Mouse (Mus musculus) spleen, adult 2 months (tissue): ENCODE data around the gene Elmod1. TPM values are rescaled to one million over a fixed set of nuclear protein-coding genes. Genes with fewer than 3 reads are reported as not detected.

Experiments
- DNase-seq, 2 experiments: peaks; one replicate each; pipeline versions ENCODE4 v3.0.0 to v3.0.0-alpha.2; 2012 to 2021; ENCODE audit warnings: low spot score in 2 of 2, low read depth in 1 of 2
- H3K27ac ChIP-seq: fragments of 200-500 bp; 2 replicates; pipeline ENCODE4 v1.5.1; 2012; ENCODE audit warnings: low read length, inconsistent platforms; ENCODE audit not compliant: insufficient read depth
- H3K27me3 ChIP-seq: fragments of 200-500 bp; 2 replicates; pipeline ENCODE4 v1.6.1; 2012; ENCODE audit warnings: mild to moderate bottlenecking, moderate library complexity, low read length, inconsistent platforms; ENCODE audit not compliant: control insufficient read depth, insufficient read depth
- H3K36me3 ChIP-seq: fragments of 200-500 bp; 2 replicates; pipeline ENCODE4 v1.6.1; 2012; ENCODE audit warnings: mild to moderate bottlenecking, low read length, inconsistent platforms; ENCODE audit not compliant: control insufficient read depth, insufficient read depth
- H3K4me1 ChIP-seq: fragments of 200-500 bp; 2 replicates; pipeline ENCODE4 v1.6.1; 2011; ENCODE audit warnings: inconsistent platforms; ENCODE audit not compliant: control insufficient read depth, insufficient read depth, insufficient read length
- H3K4me3 ChIP-seq: fragments of 200-500 bp; 2 replicates; pipeline ENCODE4 v1.5.1; 2011; ENCODE audit warnings: mild to moderate bottlenecking, inconsistent platforms; ENCODE audit not compliant: insufficient read depth, insufficient read length; ENCODE audit errors: extremely low read depth
- CTCF ChIP-seq: fragments of 200-500 bp; IDR thresholded peaks from 2 replicates; pipeline ENCODE4 v1.5.1; 2011; ENCODE audit warnings: mild to moderate bottlenecking, inconsistent platforms; ENCODE audit not compliant: insufficient read depth, insufficient read length, insufficient replicate concordance; ENCODE audit errors: extremely low read depth
- POLR2A ChIP-seq: fragments of 200-500 bp; IDR thresholded peaks from 2 replicates; pipeline ENCODE4 v1.6.1; 2011; ENCODE audit warnings: low read depth, low read length, inconsistent platforms
- WGBS: fragments of 180-500 bp; shearing (Covaris S2); methylation state at CpG from one replicate; pipeline ENCODE4 v1.1.7; 2018; 5-methylcytosine and 5-hydroxymethylcytosine counted together
- polyA plus RNA-seq: library from polyadenylated mRNA; depleted of rRNA; stranded (reverse); fragments of >200 nt; gene quantifications from 2 replicates; pipeline ENCODE4 v1.2.3, GENCODE M21; 2012

The Elmod1 gene
- polyA plus RNA-seq, 1 experiment = not detected

GRCm38 (mm10) chr9:53910823-53911222, 64.3 kb downstream of the Elmod1 start:
- Histone ChIP-seq H3K4me1 (no peaks in the 10 kb centered on the region), H3K4me3 (no peak overlapping the region), H3K36me3 (no peaks in the 10 kb centered on the region), H3K27me3 (no peaks in the 10 kb centered on the region), H3K27ac (no peak overlapping the region)
- TF ChIP-seq CTCF (no peak), POLR2A (no peak)
- DNase-seq = no peak
- WGBS = 63% methylated on average over 2 of the region's 2 CpGs

GRCm38 (mm10) chr9:53910331-53910730, 64.8 kb downstream of the Elmod1 start:
- H3K27ac ChIP-seq = no peak overlapping the region
- no peak overlapping the region for H3K4me3 ChIP-seq
- no peaks in the 10 kb centered on the region for H3K4me1 ChIP-seq
- WGBS = 88% methylated on average over 5 of the region's 5 CpGs
- TF ChIP-seq POLR2A (no peak), CTCF (no peak)
- no peak for DNase-seq
- H3K36me3 ChIP-seq = no peaks in the 10 kb centered on the region
- no peaks in the 10 kb centered on the region for H3K27me3 ChIP-seq

GRCm38 (mm10) chr9:53906798-53907197, 68.3 kb downstream of the Elmod1 start:
- DNase-seq = no peak
- Histone ChIP-seq H3K27ac (no peak overlapping the region), H3K36me3 (no peaks in the 10 kb centered on the region), H3K27me3 (no peaks in the 10 kb centered on the region), H3K4me3 (no peak overlapping the region), H3K4me1 (no peaks in the 10 kb centered on the region)
- WGBS = 87% methylated on average over 10 of the region's 10 CpGs
- TF ChIP-seq POLR2A (no peak), CTCF (no peak)

- no peak for DNase-seq
- WGBS = 56% methylated on average over 3 of the region's 3 CpGs
These were observed 69.7 kb downstream of the Elmod1 start for GRCm38 (mm10) chr9:53905418-53905817.

GRCm38 (mm10) chr9:53903215-53903842, 71.8 kb downstream of the Elmod1 start:
- TF ChIP-seq CTCF (no peak), POLR2A (no peak)
- 93% methylated on average over 7 of the region's 7 CpGs for WGBS
- Histone ChIP-seq H3K27ac (no peak overlapping the region), H3K36me3 (no peaks in the 10 kb centered on the region), H3K4me1 (no peaks in the 10 kb centered on the region), H3K27me3 (no peaks in the 10 kb centered on the region), H3K4me3 (no peak overlapping the region)
- DNase-seq = no peak

More at GRCm38 (mm10) chr9:53905418-53905817, 69.7 kb downstream of the Elmod1 start:
- no peak for TF ChIP-seq POLR2A
- Histone ChIP-seq H3K27me3 (no peaks in the 10 kb centered on the region), H3K36me3 (no peaks in the 10 kb centered on the region), H3K4me1 (no peaks in the 10 kb centered on the region), H3K4me3 (no peak overlapping the region), H3K27ac (no peak overlapping the region)

GRCm38 (mm10) chr9:53899836-53900235, 75.3 kb downstream of the Elmod1 start:
- H3K27ac ChIP-seq = no peak overlapping the region

GRCm38 (mm10) chr9:53895827-53896226, 79.3 kb downstream of the Elmod1 start:
- H3K4me3 ChIP-seq = no peak overlapping the region
- no peak for DNase-seq
- no peaks in the 10 kb centered on the region for H3K36me3 ChIP-seq
- no peak overlapping the region for H3K27ac ChIP-seq
- no peaks in the 10 kb centered on the region for H3K4me1 ChIP-seq
- TF ChIP-seq POLR2A (no peak), CTCF (no peak)
- WGBS = 81% methylated on average over 7 of the region's 7 CpGs
- no peaks in the 10 kb centered on the region for H3K27me3 ChIP-seq

More at GRCm38 (mm10) chr9:53899836-53900235, 75.3 kb downstream of the Elmod1 start:
- Histone ChIP-seq H3K36me3 (no peaks in the 10 kb centered on the region), H3K4me3 (no peak overlapping the region), H3K27me3 (no peaks in the 10 kb centered on the region), H3K4me1 (no peaks in the 10 kb centered on the region)
- WGBS = 83% methylated on average over 6 of the region's 6 CpGs
- TF ChIP-seq POLR2A (no peak), CTCF (no peak)
- no peak for DNase-seq
